Mouse (Mus musculus): ENCODE data around the gene Bst2. TPM values are rescaled to one million over a fixed set of nuclear protein-coding genes. Genes with fewer than 3 reads are reported as not detected.

Bst2 gene
- polyA plus RNA-seq, 1 experiment from 2014 or later: 52.3 TPM

GRCm38 (mm10) chr8:71511644-71512043, 25.6 kb downstream of the Bst2 start, which contains the start of gene Plvap:
Gene Plvap, minus strand, starts transcription at chr8:71511752.
- WGBS: 18% methylated on average over 14 of the region's 14 CpGs
- ATAC-seq (ENCODE audit: insufficient read depth, low FRiP score, low read depth): peak; percentile 33; the same call in 1 of the 2 replicates
- peak within 1 kb of the TSS; percentile 24 for H3K4me3 ChIP-seq (replicated peaks)
- H3K27me3 ChIP-seq (replicated peaks): peaks cover 31% of the 10 kb centered on the region
- 0 out of 2 replicates have a peak, but pooled peaks cover 5% of the 10 kb centered on the region for H3K4me1 ChIP-seq
- H3K36me3 ChIP-seq: no peaks in the 10 kb centered on the region
- H3K27ac ChIP-seq: no peak within 1 kb of the TSS
- H3K9ac ChIP-seq: no peak within 1 kb of the TSS
- no peaks in the 10 kb centered on the region for H3K9me3 ChIP-seq
- H3K4me2 ChIP-seq: no peak within 1 kb of the TSS; the same call in 1 of the 2 replicates

DNA sequence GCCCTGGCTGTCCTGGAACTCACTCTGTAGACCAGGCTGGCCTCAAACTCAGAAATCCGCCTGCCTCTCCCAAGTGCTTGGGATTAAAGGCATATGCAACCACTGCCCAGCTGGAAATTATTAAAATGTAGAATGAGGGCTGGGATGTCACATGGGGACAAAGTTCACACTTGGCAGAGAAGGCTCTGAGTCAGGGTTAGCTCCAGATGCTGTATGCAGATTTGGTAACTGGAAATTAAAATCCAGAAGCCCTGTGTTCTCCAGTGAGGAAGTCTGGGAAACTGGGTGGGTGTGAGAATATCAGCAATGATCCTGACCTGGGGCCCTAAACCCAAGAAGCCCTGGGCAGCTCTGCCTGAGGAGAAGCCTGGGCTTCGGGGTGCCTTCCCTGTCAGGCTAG, 27.9 kb downstream of the Bst2 start:
- H3K36me3 ChIP-seq: no peaks in the 10 kb centered on the region
- no peak overlapping the region for H3K4me3 ChIP-seq (replicated peaks)
- peak overlapping the region; percentile 19 for H3K4me2 ChIP-seq
- 0 out of 2 replicates have a peak, but pooled peaks cover 5% of the 10 kb centered on the region for H3K4me1 ChIP-seq
- no peak for ATAC-seq (ENCODE audit: insufficient read depth, low FRiP score, low read depth)
- peaks cover 39% of the 10 kb centered on the region for H3K27me3 ChIP-seq (replicated peaks)
- whole genome bisulfite sequencing: 68% methylated on average over 2 of the region's 2 CpGs
- H3K27ac ChIP-seq: no peak overlapping the region
- H3K9ac ChIP-seq: no peak overlapping the region
- no peaks in the 10 kb centered on the region for H3K9me3 ChIP-seq

DNA sequence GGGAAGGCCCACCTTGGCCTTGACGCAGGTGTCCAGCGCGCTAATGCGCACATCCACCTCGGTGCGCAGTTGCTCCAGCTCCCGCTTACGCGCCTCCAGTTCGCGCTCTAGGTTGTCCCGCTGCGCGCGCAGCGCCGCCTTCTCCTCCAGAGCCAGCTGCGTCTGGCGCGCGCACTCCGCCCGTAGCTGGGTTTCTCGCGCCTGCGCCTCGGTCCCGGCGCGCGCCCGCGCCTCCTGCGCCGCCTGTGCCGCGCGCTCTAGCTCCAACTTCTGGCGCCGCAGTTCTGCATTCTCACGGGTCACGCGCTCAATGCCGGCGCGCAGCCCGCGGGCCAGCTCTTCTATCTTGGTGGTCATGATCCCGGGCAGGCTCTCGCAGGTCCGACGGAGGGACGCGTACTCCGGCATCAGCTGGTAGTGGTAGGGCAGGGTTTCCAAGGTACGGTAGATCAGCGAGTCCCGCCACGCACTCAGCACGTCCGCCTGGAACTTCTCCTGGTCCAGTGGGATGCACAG, 29.6 kb downstream of the Bst2 start:
- Histone ChIP-seq H3K27me3 (replicated peaks) (peaks cover 39% of the 10 kb centered on the region), H3K9ac (no peak overlapping the region), H3K36me3 (no peaks in the 10 kb centered on the region), H3K9me3 (no peaks in the 10 kb centered on the region), H3K4me2 (peak overlapping the region; percentile 79), H3K4me3 (replicated peaks) (peak overlapping the region; percentile 43), H3K4me1 (0 out of 2 replicates have a peak, but pooled peaks cover 5% of the 10 kb centered on the region), H3K27ac (no peak overlapping the region)
- peak; percentile 69 for ATAC-seq (ENCODE audit: insufficient read depth, low FRiP score, low read depth)
- WGBS: under 1% methylated on average over 61 of the region's 61 CpGs

DNA sequence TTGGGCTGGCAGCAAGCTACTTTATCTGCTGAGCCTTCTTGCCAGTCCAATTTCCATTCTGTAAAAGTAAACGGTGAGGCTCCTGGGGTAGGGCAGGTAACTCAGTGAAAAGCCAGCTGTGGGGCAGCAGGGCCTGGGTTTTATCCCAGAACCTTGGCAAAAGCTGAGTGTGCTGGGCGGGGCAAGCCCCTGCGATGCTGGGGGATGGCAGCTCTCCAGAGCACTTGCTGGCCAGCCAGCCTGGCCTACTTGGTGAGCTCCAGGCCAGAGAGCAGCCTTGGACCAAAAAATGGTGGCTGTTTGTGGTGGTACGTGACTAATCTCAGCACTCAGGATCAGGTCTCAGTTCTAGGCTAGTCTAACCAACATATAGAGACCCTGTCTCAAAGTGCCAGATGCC, 31.3 kb downstream of the Bst2 start:
- Histone ChIP-seq H3K4me3 (replicated peaks) (no peak overlapping the region), H3K9ac (no peak overlapping the region), H3K27me3 (replicated peaks) (peaks cover 33% of the 10 kb centered on the region), H3K27ac (no peak overlapping the region), H3K36me3 (no peaks in the 10 kb centered on the region), H3K4me1 (0 out of 2 replicates have a peak, but pooled peaks cover 5% of the 10 kb centered on the region), H3K9me3 (no peaks in the 10 kb centered on the region), H3K4me2 (no peak overlapping the region)
- ATAC-seq (ENCODE audit: insufficient read depth, low FRiP score, low read depth): no peak
- 80% methylated on average over 4 of the region's 4 CpGs for WGBS

DNA sequence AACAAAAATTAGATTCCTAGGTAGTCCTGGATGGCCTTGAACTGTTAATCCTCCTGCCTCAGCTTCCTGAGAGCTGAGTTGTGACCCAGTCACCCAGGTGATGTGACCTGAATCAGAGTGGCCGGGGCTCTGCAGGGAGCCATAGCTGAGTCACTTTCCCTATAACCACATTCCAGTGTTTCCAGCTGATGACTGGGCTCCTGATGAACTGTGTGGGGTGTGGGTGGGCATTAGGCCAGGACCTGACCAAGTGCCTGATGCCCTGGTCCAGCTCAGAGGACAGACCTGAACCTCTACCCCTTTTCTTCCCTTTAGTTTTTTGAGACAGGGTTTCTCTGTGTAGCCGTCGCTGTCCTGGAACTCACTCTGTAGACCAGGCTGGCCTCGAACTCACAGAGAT, 31.9 kb downstream of the Bst2 start:
- 87% methylated on average over 4 of the region's 4 CpGs for WGBS
- H3K4me2 ChIP-seq: no peak overlapping the region
- no peak overlapping the region for H3K9ac ChIP-seq
- H3K4me1 ChIP-seq: 0 out of 2 replicates have a peak, but pooled peaks cover 5% of the 10 kb centered on the region
- no peak overlapping the region for H3K4me3 ChIP-seq (replicated peaks)
- peaks cover 31% of the 10 kb centered on the region for H3K27me3 ChIP-seq (replicated peaks)
- ATAC-seq (ENCODE audit: insufficient read depth, low FRiP score, low read depth): no peak
- no peak overlapping the region for H3K27ac ChIP-seq
- no peaks in the 10 kb centered on the region for H3K36me3 ChIP-seq
- no peaks in the 10 kb centered on the region for H3K9me3 ChIP-seq

- Histone ChIP-seq H3K9me3 (no peaks in the 10 kb centered on the region), H3K4me3 (replicated peaks) (no peak overlapping the region), H3K4me2 (no peak overlapping the region), H3K9ac (no peak overlapping the region), H3K4me1 (0 out of 2 replicates have a peak, but pooled peaks cover 6% of the 10 kb centered on the region), H3K36me3 (no peaks in the 10 kb centered on the region), H3K27ac (no peak overlapping the region), H3K27me3 (replicated peaks) (peaks cover 31% of the 10 kb centered on the region)
- 86% methylated on average over 4 of the region's 4 CpGs for WGBS
- no peak for ATAC-seq (ENCODE audit: insufficient read depth, low FRiP score, low read depth)
Measured at GRCm38 (mm10) chr8:71504349-71504748, 32.9 kb downstream of the Bst2 start.

DNA sequence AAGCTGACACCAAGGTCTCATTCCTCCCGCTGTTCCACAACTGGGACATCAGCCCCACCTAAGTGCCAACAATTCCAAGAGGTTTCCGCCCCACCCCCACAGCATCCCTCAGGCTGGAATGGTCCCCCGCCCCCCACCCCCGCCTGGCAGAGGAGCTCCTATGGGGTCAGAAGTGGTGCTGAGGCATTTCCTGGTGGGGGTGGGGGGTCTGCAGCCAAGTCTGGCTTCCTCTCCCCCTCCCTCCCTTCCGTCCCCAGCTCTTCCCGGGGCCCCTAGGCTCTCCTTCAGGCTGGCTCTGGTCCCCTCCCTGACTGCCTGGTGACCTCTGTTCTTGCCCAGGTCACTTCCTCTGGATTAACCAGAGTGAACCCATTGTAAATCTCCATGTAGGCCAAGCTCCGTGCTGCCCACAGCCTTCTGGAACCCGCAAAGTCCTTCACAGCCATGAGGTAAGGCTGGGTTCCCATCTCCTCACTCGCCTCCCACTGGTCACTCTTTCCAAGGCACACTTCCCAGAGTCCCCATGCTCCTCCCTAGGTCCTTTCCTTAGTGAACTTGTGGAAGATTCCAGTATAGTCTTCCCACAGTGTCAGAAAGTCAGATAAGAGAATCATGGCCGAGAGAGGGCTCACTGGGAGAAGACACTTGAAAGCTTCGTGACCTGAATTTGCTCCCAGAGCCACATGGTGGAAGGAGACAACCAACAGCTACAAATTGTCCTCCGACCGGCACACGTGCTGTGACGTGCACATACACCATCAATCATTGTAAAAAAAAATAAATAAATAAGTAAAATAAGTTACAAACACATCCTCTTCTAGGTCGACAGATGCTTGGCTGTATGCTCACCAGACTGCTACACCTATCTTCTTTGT, 38.2 kb downstream of the Bst2 start:
- no peak overlapping the region for H3K9ac ChIP-seq
- no peaks in the 10 kb centered on the region for H3K36me3 ChIP-seq
- H3K27me3 ChIP-seq (replicated peaks): no peaks in the 10 kb centered on the region
- H3K4me1 ChIP-seq: peaks cover 38% of the 10 kb centered on the region
- H3K27ac ChIP-seq: peak overlapping the region; percentile 37; the same call in 1 of the 2 replicates
- H3K9me3 ChIP-seq: no peaks in the 10 kb centered on the region
- no peak overlapping the region for H3K4me2 ChIP-seq
- no peak; the same call in 1 of the 2 replicates for ATAC-seq (ENCODE audit: insufficient read depth, low FRiP score, low read depth)
- H3K4me3 ChIP-seq (replicated peaks): no peak overlapping the region
- 26% methylated on average over 16 of the region's 16 CpGs for WGBS

DNA sequence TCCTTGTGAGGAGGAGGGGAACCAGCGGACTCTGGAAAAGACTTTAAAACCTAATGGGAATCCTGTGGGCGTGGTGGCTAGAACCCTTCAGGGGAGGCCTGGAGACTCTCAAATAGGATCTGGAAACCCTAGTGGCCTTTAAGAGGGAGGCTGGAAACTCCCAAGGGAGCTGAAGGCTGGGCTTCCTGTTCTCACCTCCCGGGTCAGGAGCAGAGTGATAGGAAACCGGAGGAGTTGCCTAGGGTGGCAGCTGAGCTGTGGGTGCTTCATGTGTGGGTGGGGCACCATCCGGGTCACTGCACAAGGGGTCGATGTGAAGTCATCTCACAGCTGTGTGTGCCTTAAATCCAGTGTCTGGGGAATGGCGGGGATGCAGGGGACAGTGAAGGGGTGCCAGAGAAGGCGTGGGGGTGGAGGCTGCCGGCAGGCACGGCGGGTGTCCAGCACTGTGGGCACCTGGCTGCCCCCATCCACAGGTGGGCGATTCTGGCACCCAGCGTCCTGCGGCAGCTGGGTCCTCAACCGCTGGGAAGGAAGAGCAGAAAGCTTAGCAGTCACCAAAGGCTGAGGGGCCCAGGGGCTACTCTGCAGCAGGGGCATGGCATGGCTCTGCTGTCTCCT, 39.3 kb downstream of the Bst2 start:
- 0 out of 2 replicates have a peak, but pooled peaks cover 3% of the 10 kb centered on the region for H3K36me3 ChIP-seq
- no peaks in the 10 kb centered on the region for H3K27me3 ChIP-seq (replicated peaks)
- 21% methylated on average over 15 of the region's 15 CpGs for WGBS
- no peak overlapping the region for H3K9ac ChIP-seq
- ATAC-seq (ENCODE audit: insufficient read depth, low FRiP score, low read depth): no peak
- no peak overlapping the region for H3K4me3 ChIP-seq (replicated peaks)
- H3K4me2 ChIP-seq: no peak overlapping the region
- no peaks in the 10 kb centered on the region for H3K9me3 ChIP-seq
- peaks cover 38% of the 10 kb centered on the region for H3K4me1 ChIP-seq
- peak overlapping the region; percentile 37 for H3K27ac ChIP-seq

- peaks cover 38% of the 10 kb centered on the region for H3K4me1 ChIP-seq
- H3K27me3 ChIP-seq (replicated peaks): no peaks in the 10 kb centered on the region
- peaks cover 11% of the 10 kb centered on the region for H3K36me3 ChIP-seq
- ATAC-seq (ENCODE audit: insufficient read depth, low FRiP score, low read depth): no peak
- peak overlapping the region; percentile 68; the same call in 1 of the 2 replicates for H3K27ac ChIP-seq
- no peak overlapping the region for H3K4me3 ChIP-seq (replicated peaks)
- no peak overlapping the region for H3K4me2 ChIP-seq
- H3K9me3 ChIP-seq: no peaks in the 10 kb centered on the region
- 96% methylated on average over 1 of the region's 1 CpGs for WGBS
- no peak overlapping the region for H3K9ac ChIP-seq
Measured at GRCm38 (mm10) chr8:71497077-71497645, 40.1 kb downstream of the Bst2 start.

- Histone ChIP-seq H3K4me1 (peaks cover 38% of the 10 kb centered on the region), H3K36me3 (peaks cover 15% of the 10 kb centered on the region), H3K4me3 (replicated peaks) (no peak overlapping the region), H3K9me3 (no peaks in the 10 kb centered on the region), H3K9ac (no peak overlapping the region), H3K4me2 (no peak overlapping the region), H3K27me3 (replicated peaks) (no peaks in the 10 kb centered on the region), H3K27ac (peak overlapping the region; percentile 68)
- WGBS: 31% methylated on average over 11 of the region's 11 CpGs
- no peak; the same call in 1 of the 2 replicates for ATAC-seq (ENCODE audit: insufficient read depth, low FRiP score, low read depth)
Measured at GRCm38 (mm10) chr8:71496481-71496880, 40.8 kb downstream of the Bst2 start.

- Histone ChIP-seq H3K9ac (no peak overlapping the region), H3K27me3 (replicated peaks) (no peaks in the 10 kb centered on the region), H3K4me2 (no peak overlapping the region), H3K27ac (peak overlapping the region; percentile 68), H3K4me1 (peaks cover 38% of the 10 kb centered on the region), H3K4me3 (replicated peaks) (no peak overlapping the region), H3K9me3 (no peaks in the 10 kb centered on the region), H3K36me3 (peaks cover 21% of the 10 kb centered on the region)
- WGBS: 72% methylated on average over 5 of the region's 5 CpGs
- no peak for ATAC-seq (ENCODE audit: insufficient read depth, low FRiP score, low read depth)
Measured at GRCm38 (mm10) chr8:71495811-71496210, 41.4 kb downstream of the Bst2 start.

Data from stomach, embryonic 15.5 days (tissue).